Mouse (Mus musculus): ENCODE data around the gene Txk.

Gene Txk

GRCm38 (mm10) chr5:72750226-72750625, 2.4 kb downstream of the Txk start:
- DNase-seq = no peak

- DNase-seq = no peak
Measured at GRCm38 (mm10) chr5:72748659-72749265, 3.8 kb downstream of the Txk start.

- DNase-seq = no peak
Measured at GRCm38 (mm10) chr5:72747384-72747783, 5.2 kb downstream of the Txk start.

GRCm38 (mm10) chr5:72746461-72746860, 6.1 kb downstream of the Txk start:
- no peak for DNase-seq

GRCm38 (mm10) chr5:72743103-72743502, 9.5 kb downstream of the Txk start:
- DNase-seq = no peak

GRCm38 (mm10) chr5:72736868-72737267, 15.7 kb downstream of the Txk start:
- no peak for DNase-seq

GRCm38 (mm10) chr5:72736437-72736836, 16.1 kb downstream of the Txk start:
- DNase-seq = no peak

- no peak for DNase-seq
Measured at GRCm38 (mm10) chr5:72735763-72736162, 16.8 kb downstream of the Txk start.

- no peak for DNase-seq
Measured at GRCm38 (mm10) chr5:72732885-72733284, 19.7 kb downstream of the Txk start.

- no peak for DNase-seq
Measured at GRCm38 (mm10) chr5:72725404-72725803, 27.2 kb downstream of the Txk start.

- DNase-seq = no peak
Measured at GRCm38 (mm10) chr5:72723429-72723828, 29.1 kb downstream of the Txk start.

GRCm38 (mm10) chr5:72720587-72720986, 32.0 kb downstream of the Txk start:
- no peak for DNase-seq

GRCm38 (mm10) chr5:72710572-72711278, 41.9 kb downstream of the Txk start:
- peak; percentile 70 for DNase-seq

- no peak for DNase-seq
Measured at GRCm38 (mm10) chr5:72709976-72710375, 42.6 kb downstream of the Txk start.

- DNase-seq = no peak
Measured at GRCm38 (mm10) chr5:72709451-72709850, 43.1 kb downstream of the Txk start.

GRCm38 (mm10) chr5:72706722-72707121, 45.9 kb downstream of the Txk start:
- no peak for DNase-seq

GRCm38 (mm10) chr5:72706095-72706494, 46.5 kb downstream of the Txk start:
- no peak for DNase-seq

GRCm38 (mm10) chr5:72702202-72702601, 50.4 kb downstream of the Txk start:
- no peak for DNase-seq

- no peak for DNase-seq
Measured at GRCm38 (mm10) chr5:72699500-72699818, 53.1 kb downstream of the Txk start.

GRCm38 (mm10) chr5:72698818-72699499, 53.6 kb downstream of the Txk start:
- DNase-seq = no peak

- DNase-seq = no peak
Measured at GRCm38 (mm10) chr5:72698343-72698742, 54.2 kb downstream of the Txk start.

GRCm38 (mm10) chr5:72696491-72696890, 56.1 kb downstream of the Txk start:
- no peak for DNase-seq

GRCm38 (mm10) chr5:72694684-72695083, 57.9 kb downstream of the Txk start:
- no peak for DNase-seq

GRCm38 (mm10) chr5:72690516-72690915, 62.1 kb downstream of the Txk start:
- DNase-seq = no peak
